Mouse (Mus musculus) E14TG2a.4 (cell line): ENCODE results near the gene Rgma.

Experiments
- CTCF ChIP-seq: conservative IDR thresholded peaks from 2 replicates; pipeline ENCODE4 v1.5.1; 2014; ENCODE audit warnings: low read length
- POU5F1 ChIP-seq: IDR thresholded peaks from 2 replicates; pipeline ENCODE4 v1.6.1; 2014; ENCODE audit warnings: low read length, borderline replicate concordance

DNA sequence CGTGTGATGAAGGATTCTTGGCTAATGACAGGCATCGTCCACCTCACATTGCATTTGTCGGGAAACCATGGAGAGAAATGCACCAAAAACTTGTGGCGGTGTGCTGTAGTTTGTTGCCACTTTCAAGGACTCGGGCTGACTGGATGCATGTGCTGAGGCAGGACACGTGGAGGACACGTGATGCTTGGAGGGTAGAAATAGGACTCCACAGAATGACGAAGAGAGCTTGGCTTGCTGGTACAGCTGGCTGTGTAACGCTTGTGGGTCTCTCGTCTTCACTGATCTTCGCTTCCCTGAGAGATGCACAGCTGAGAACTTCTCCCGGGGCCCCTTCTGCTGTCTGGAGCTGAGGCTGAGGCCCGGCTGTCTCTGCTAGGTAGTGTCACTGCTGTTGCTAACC, 47.9 kb downstream of the Rgma start:
- TF ChIP-seq CTCF = no peak
- no peak for TF ChIP-seq POU5F1
